Mouse (Mus musculus): ENCODE measurements at regions not wholly inside any gene's neighbourhood (a gene's known extent, or its start where the extent isn't known, plus 50 kb on each side); places are given as distances from the start of the nearest gene placed in this dataset.
"Not testable (repeated sequence)": the region's sequence is repeated elsewhere in the genome, so short reads cannot be mapped to it uniquely, and the experiment has no call there.

GRCm38 (mm10) chr12:39593781-39594180, 444.0 kb downstream of the Arl4a start:
- not testable (repeated sequence) for H3K4me3 ChIP-seq (ENCODE audit: low read depth, low read length); H3K36me3 ChIP-seq (ENCODE audit: control insufficient read depth, insufficient read depth, low read length); ATAC-seq (ENCODE audit: insufficient number of reproducible peaks, insufficient read depth, low FRiP score, low read depth); H3K4me1 ChIP-seq (ENCODE audit: control insufficient read depth, insufficient read depth, low read length); H3K4me2 ChIP-seq (replicated peaks; ENCODE audit: low read depth, low read length); H3K27me3 ChIP-seq (ENCODE audit: control insufficient read depth, insufficient read depth, low read length); H3K9me3 ChIP-seq (ENCODE audit: control insufficient read depth, low read depth, low read length); H3K9ac ChIP-seq (replicated peaks; ENCODE audit: low read depth, low read length); H3K27ac ChIP-seq (ENCODE audit: low read length)

GRCm38 (mm10) chr12:39587204-39587909, 450.5 kb downstream of the Arl4a start:
- 51% methylated on average over 5 of the region's 5 CpGs for WGBS
- no peak overlapping the region for H3K9ac ChIP-seq (replicated peaks; ENCODE audit: low read depth, low read length)
- H3K4me1 ChIP-seq (ENCODE audit: control insufficient read depth, insufficient read depth, low read length) = no peaks in the 10 kb centered on the region
- H3K4me2 ChIP-seq (replicated peaks; ENCODE audit: low read depth, low read length) = no peak overlapping the region
- no peaks in the 10 kb centered on the region for H3K9me3 ChIP-seq (ENCODE audit: control insufficient read depth, low read depth, low read length)
- H3K36me3 ChIP-seq (ENCODE audit: control insufficient read depth, insufficient read depth, low read length) = no peaks in the 10 kb centered on the region
- H3K27ac ChIP-seq (ENCODE audit: low read length) = no peak overlapping the region
- H3K4me3 ChIP-seq (ENCODE audit: low read depth, low read length) = no peak overlapping the region
- ATAC-seq (ENCODE audit: insufficient number of reproducible peaks, insufficient read depth, low FRiP score, low read depth) = no peak
- H3K27me3 ChIP-seq (ENCODE audit: control insufficient read depth, insufficient read depth, low read length) = no peaks in the 10 kb centered on the region

GRCm38 (mm10) chr12:39586163-39586562, 451.7 kb downstream of the Arl4a start:
- H3K9ac ChIP-seq (replicated peaks; ENCODE audit: low read depth, low read length) = no peak overlapping the region
- H3K9me3 ChIP-seq (ENCODE audit: control insufficient read depth, low read depth, low read length) = no peaks in the 10 kb centered on the region
- H3K27me3 ChIP-seq (ENCODE audit: control insufficient read depth, insufficient read depth, low read length) = no peaks in the 10 kb centered on the region
- WGBS = 82% methylated on average over 4 of the region's 4 CpGs
- no peak overlapping the region for H3K27ac ChIP-seq (ENCODE audit: low read length)
- ATAC-seq (ENCODE audit: insufficient number of reproducible peaks, insufficient read depth, low FRiP score, low read depth) = no peak
- H3K4me2 ChIP-seq (replicated peaks; ENCODE audit: low read depth, low read length) = no peak overlapping the region
- H3K4me3 ChIP-seq (ENCODE audit: low read depth, low read length) = no peak overlapping the region
- no peaks in the 10 kb centered on the region for H3K36me3 ChIP-seq (ENCODE audit: control insufficient read depth, insufficient read depth, low read length)
- H3K4me1 ChIP-seq (ENCODE audit: control insufficient read depth, insufficient read depth, low read length) = no peaks in the 10 kb centered on the region

- no peak overlapping the region for H3K9ac ChIP-seq (replicated peaks; ENCODE audit: low read depth, low read length)
- H3K9me3 ChIP-seq (ENCODE audit: control insufficient read depth, low read depth, low read length) = no peaks in the 10 kb centered on the region
- no peak overlapping the region for H3K4me3 ChIP-seq (ENCODE audit: low read depth, low read length)
- H3K27me3 ChIP-seq (ENCODE audit: control insufficient read depth, insufficient read depth, low read length) = no peaks in the 10 kb centered on the region
- ATAC-seq (ENCODE audit: insufficient number of reproducible peaks, insufficient read depth, low FRiP score, low read depth) = no peak
- no peaks in the 10 kb centered on the region for H3K4me1 ChIP-seq (ENCODE audit: control insufficient read depth, insufficient read depth, low read length)
- no peak overlapping the region for H3K4me2 ChIP-seq (replicated peaks; ENCODE audit: low read depth, low read length)
- H3K36me3 ChIP-seq (ENCODE audit: control insufficient read depth, insufficient read depth, low read length) = no peaks in the 10 kb centered on the region
- H3K27ac ChIP-seq (ENCODE audit: low read length) = no peak overlapping the region
- WGBS = 71% methylated on average over 1 of the region's 1 CpGs
Observed at GRCm38 (mm10) chr12:39577610-39578009, 460.2 kb downstream of the Arl4a start.

- H3K4me3 ChIP-seq (ENCODE audit: low read depth, low read length) = no peak overlapping the region
Observed at GRCm38 (mm10) chr12:39572802-39573201, 465.0 kb downstream of the Arl4a start.

GRCm38 (mm10) chr12:39572147-39572546, 465.7 kb downstream of the Arl4a start:
- no peaks in the 10 kb centered on the region for H3K9me3 ChIP-seq (ENCODE audit: control insufficient read depth, low read depth, low read length)
- no peak overlapping the region for H3K27ac ChIP-seq (ENCODE audit: low read length)
- no peaks in the 10 kb centered on the region for H3K36me3 ChIP-seq (ENCODE audit: control insufficient read depth, insufficient read depth, low read length)
- no peaks in the 10 kb centered on the region for H3K27me3 ChIP-seq (ENCODE audit: control insufficient read depth, insufficient read depth, low read length)
- no peaks in the 10 kb centered on the region for H3K4me1 ChIP-seq (ENCODE audit: control insufficient read depth, insufficient read depth, low read length)
- 85% methylated on average over 1 of the region's 1 CpGs for WGBS
- no peak overlapping the region for H3K9ac ChIP-seq (replicated peaks; ENCODE audit: low read depth, low read length)
- H3K4me3 ChIP-seq (ENCODE audit: low read depth, low read length) = no peak overlapping the region
- H3K4me2 ChIP-seq (replicated peaks; ENCODE audit: low read depth, low read length) = no peak overlapping the region
- no peak for ATAC-seq (ENCODE audit: insufficient number of reproducible peaks, insufficient read depth, low FRiP score, low read depth)

More at GRCm38 (mm10) chr12:39572802-39573201, 465.0 kb downstream of the Arl4a start:
- Histone ChIP-seq H3K27ac (ENCODE audit: low read length) (no peak overlapping the region), H3K36me3 (ENCODE audit: control insufficient read depth, insufficient read depth, low read length) (no peaks in the 10 kb centered on the region), H3K4me1 (ENCODE audit: control insufficient read depth, insufficient read depth, low read length) (no peaks in the 10 kb centered on the region), H3K9ac (replicated peaks; ENCODE audit: low read depth, low read length) (no peak overlapping the region), H3K4me2 (replicated peaks; ENCODE audit: low read depth, low read length) (no peak overlapping the region), H3K27me3 (ENCODE audit: control insufficient read depth, insufficient read depth, low read length) (no peaks in the 10 kb centered on the region), H3K9me3 (ENCODE audit: control insufficient read depth, low read depth, low read length) (no peaks in the 10 kb centered on the region)
- 84% methylated on average over 1 of the region's 1 CpGs for WGBS
- no peak for ATAC-seq (ENCODE audit: insufficient number of reproducible peaks, insufficient read depth, low FRiP score, low read depth)

- Histone ChIP-seq H3K4me3 (ENCODE audit: low read depth, low read length) (no peak overlapping the region), H3K27me3 (ENCODE audit: control insufficient read depth, insufficient read depth, low read length) (no peaks in the 10 kb centered on the region), H3K36me3 (ENCODE audit: control insufficient read depth, insufficient read depth, low read length) (no peaks in the 10 kb centered on the region), H3K9ac (replicated peaks; ENCODE audit: low read depth, low read length) (no peak overlapping the region), H3K9me3 (ENCODE audit: control insufficient read depth, low read depth, low read length) (no peaks in the 10 kb centered on the region), H3K4me1 (ENCODE audit: control insufficient read depth, insufficient read depth, low read length) (no peaks in the 10 kb centered on the region), H3K4me2 (replicated peaks; ENCODE audit: low read depth, low read length) (no peak overlapping the region), H3K27ac (ENCODE audit: low read length) (no peak overlapping the region)
- no peak for ATAC-seq (ENCODE audit: insufficient number of reproducible peaks, insufficient read depth, low FRiP score, low read depth)
- 73% methylated on average over 4 of the region's 4 CpGs for WGBS
Observed at GRCm38 (mm10) chr12:39560734-39561446, 476.9 kb downstream of the Arl4a start.

- Histone ChIP-seq H3K36me3 (ENCODE audit: control insufficient read depth, insufficient read depth, low read length) (no peaks in the 10 kb centered on the region), H3K27ac (ENCODE audit: low read length) (no peak overlapping the region), H3K4me3 (ENCODE audit: low read depth, low read length) (no peak overlapping the region), H3K27me3 (ENCODE audit: control insufficient read depth, insufficient read depth, low read length) (no peaks in the 10 kb centered on the region), H3K9ac (replicated peaks; ENCODE audit: low read depth, low read length) (no peak overlapping the region), H3K4me1 (ENCODE audit: control insufficient read depth, insufficient read depth, low read length) (no peaks in the 10 kb centered on the region), H3K4me2 (replicated peaks; ENCODE audit: low read depth, low read length) (no peak overlapping the region), H3K9me3 (ENCODE audit: control insufficient read depth, low read depth, low read length) (no peaks in the 10 kb centered on the region)
- ATAC-seq (ENCODE audit: insufficient number of reproducible peaks, insufficient read depth, low FRiP score, low read depth) = no peak
- 97% methylated on average over 3 of the region's 3 CpGs for WGBS
Observed at GRCm38 (mm10) chr12:39558491-39558890, 479.3 kb downstream of the Arl4a start.

Data from stomach, embryonic 14.5 days (tissue).